Mouse (Mus musculus) hindbrain, embryonic 11.5 days (tissue): ENCODE data around the gene Ppcdc. TPM values are rescaled to one million over a fixed set of nuclear protein-coding genes. Genes with fewer than 3 reads are reported as not detected.
A peak's percentile ranks its signal among the peaks of the same experiment; 100 is the strongest.

ENCODE experiments used
- ATAC-seq: fragments of 200-750 bp; cut with Nextera tagmentation; 2 replicates; pipeline ENCODE4 v1.8.0; 2017; ENCODE audit warnings: mild to moderate bottlenecking, moderate TSS enrichment, moderate library complexity; ENCODE audit not compliant: low FRiP score
- DNase-seq: peaks from one replicate; pipeline ENCODE4 v3.0.0-alpha.2; 2015; ENCODE audit warnings: low spot score
- H3K27ac ChIP-seq: fragments of 300-500 bp; sonication (generic); 2 replicates; pipeline ENCODE4 v1.5.1; 2014; ENCODE audit warnings: mild to moderate bottlenecking, low read depth, low read length
- H3K27me3 ChIP-seq: fragments of 300-500 bp; sonication (generic); 2 replicates; pipeline ENCODE4 v1.6.1; 2014; ENCODE audit warnings: mild to moderate bottlenecking, low read length, moderate library complexity, mixed read lengths; ENCODE audit not compliant: control insufficient read depth, insufficient read depth
- H3K36me3 ChIP-seq: fragments of 300-500 bp; sonication (generic); 2 replicates; pipeline ENCODE4 v1.6.1; 2014; ENCODE audit warnings: mild to moderate bottlenecking, low read length, moderate library complexity, mixed read lengths; ENCODE audit not compliant: control insufficient read depth, insufficient read depth
- H3K4me1 ChIP-seq: fragments of 300-500 bp; sonication (generic); replicated peaks from 2 replicates; pipeline ENCODE4 v1.6.1; 2014; ENCODE audit warnings: low read length, mixed read lengths; ENCODE audit not compliant: control insufficient read depth, insufficient read depth
- H3K4me2 ChIP-seq: fragments of 300-500 bp; sonication (generic); replicated peaks from 2 replicates; pipeline ENCODE4 v1.6.1; 2014; ENCODE audit warnings: mild to moderate bottlenecking, low read depth, low read length
- H3K4me3 ChIP-seq: fragments of 300-500 bp; sonication (generic); 2 replicates; pipeline ENCODE4 v1.5.1; 2014; ENCODE audit warnings: low read depth, low read length
- H3K9ac ChIP-seq: fragments of 300-500 bp; sonication (generic); 2 replicates; pipeline ENCODE4 v1.6.1; 2014; ENCODE audit warnings: low read depth, low read length
- H3K9me3 ChIP-seq: fragments of 300-500 bp; sonication (generic); 2 replicates; pipeline ENCODE4 v1.6.1; 2016; ENCODE audit warnings: low read length; ENCODE audit not compliant: control insufficient read depth
- WGBS: fragments of 180-500 bp; shearing (Covaris S2); extraction: QIAGEN DNeasy Blood & Tissue Kit; methylation state at CpG from one replicate; pipeline ENCODE4 v1.1.7; 2014; 5-methylcytosine and 5-hydroxymethylcytosine counted together
- polyA plus RNA-seq: library from polyadenylated mRNA; unstranded; fragments of >200 nt; fragmentation: Nextera tagmentation; extraction: Ambion mirVana; gene quantifications from 2 replicates; pipeline ENCODE4 v1.2.1, GENCODE M21; 2014

The Ppcdc gene
- polyA plus RNA-seq, 1 experiment from 2014 or later: 19.8 TPM

GRCm38 (mm10) chr9:57424066-57424465 is 15.9 kb downstream of the Ppcdc start:
- H3K9me3 ChIP-seq: no peaks in the 10 kb centered on the region
- no peaks in the 10 kb centered on the region for H3K36me3 ChIP-seq
- 57% methylated on average over 6 of the region's 6 CpGs for whole genome bisulfite sequencing
- H3K4me1 ChIP-seq: no peaks in the 10 kb centered on the region
- no peak overlapping the region for H3K4me3 ChIP-seq
- ATAC-seq (no peak), DNase-seq (no peak)
- H3K27me3 ChIP-seq: no peaks in the 10 kb centered on the region
- no peak overlapping the region for H3K4me2 ChIP-seq
- no peak overlapping the region for H3K27ac ChIP-seq
- H3K9ac ChIP-seq: no peak overlapping the region

DNA sequence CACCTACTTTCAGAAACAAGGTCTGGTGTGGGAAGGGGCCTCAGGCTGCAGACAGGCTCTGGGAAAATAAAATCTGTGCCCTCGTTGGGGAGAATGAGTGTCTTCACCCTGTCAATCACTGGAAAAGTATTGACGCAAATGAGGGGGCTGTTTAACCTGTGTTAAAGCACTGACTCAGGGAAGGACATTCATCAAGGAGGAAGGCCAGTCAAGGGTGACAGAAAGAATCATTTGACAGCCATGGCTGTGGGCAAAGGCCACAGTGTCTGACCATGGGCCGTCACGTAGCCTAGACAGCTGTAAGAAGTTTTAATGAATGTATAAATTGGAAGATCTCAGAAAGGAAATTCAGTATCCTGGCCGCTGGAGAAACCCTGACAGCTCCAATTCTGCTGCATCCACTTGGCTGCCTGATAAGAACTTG is 18.2 kb downstream of the Ppcdc start:
- H3K4me1 ChIP-seq: no peaks in the 10 kb centered on the region
- ATAC-seq: no peak
- no peaks in the 10 kb centered on the region for H3K9me3 ChIP-seq
- no peak overlapping the region for H3K9ac ChIP-seq
- H3K36me3 ChIP-seq: no peaks in the 10 kb centered on the region
- DNase-seq: no peak
- H3K27me3 ChIP-seq: no peaks in the 10 kb centered on the region
- H3K4me3 ChIP-seq: no peak overlapping the region
- H3K27ac ChIP-seq: no peak overlapping the region
- WGBS: 56% methylated on average over 5 of the region's 5 CpGs
- H3K4me2 ChIP-seq: no peak overlapping the region

GRCm38 (mm10) chr9:57421121-57421571 is 18.8 kb downstream of the Ppcdc start:
- Histone ChIP-seq H3K27me3 (no peaks in the 10 kb centered on the region), H3K4me3 (no peak overlapping the region), H3K9me3 (no peaks in the 10 kb centered on the region), H3K27ac (no peak overlapping the region), H3K36me3 (no peaks in the 10 kb centered on the region), H3K9ac (no peak overlapping the region), H3K4me2 (no peak overlapping the region), H3K4me1 (no peaks in the 10 kb centered on the region)
- no peak for ATAC-seq
- DNase-seq: peak; percentile 12
- 56% methylated on average over 9 of the region's 9 CpGs for WGBS

DNA sequence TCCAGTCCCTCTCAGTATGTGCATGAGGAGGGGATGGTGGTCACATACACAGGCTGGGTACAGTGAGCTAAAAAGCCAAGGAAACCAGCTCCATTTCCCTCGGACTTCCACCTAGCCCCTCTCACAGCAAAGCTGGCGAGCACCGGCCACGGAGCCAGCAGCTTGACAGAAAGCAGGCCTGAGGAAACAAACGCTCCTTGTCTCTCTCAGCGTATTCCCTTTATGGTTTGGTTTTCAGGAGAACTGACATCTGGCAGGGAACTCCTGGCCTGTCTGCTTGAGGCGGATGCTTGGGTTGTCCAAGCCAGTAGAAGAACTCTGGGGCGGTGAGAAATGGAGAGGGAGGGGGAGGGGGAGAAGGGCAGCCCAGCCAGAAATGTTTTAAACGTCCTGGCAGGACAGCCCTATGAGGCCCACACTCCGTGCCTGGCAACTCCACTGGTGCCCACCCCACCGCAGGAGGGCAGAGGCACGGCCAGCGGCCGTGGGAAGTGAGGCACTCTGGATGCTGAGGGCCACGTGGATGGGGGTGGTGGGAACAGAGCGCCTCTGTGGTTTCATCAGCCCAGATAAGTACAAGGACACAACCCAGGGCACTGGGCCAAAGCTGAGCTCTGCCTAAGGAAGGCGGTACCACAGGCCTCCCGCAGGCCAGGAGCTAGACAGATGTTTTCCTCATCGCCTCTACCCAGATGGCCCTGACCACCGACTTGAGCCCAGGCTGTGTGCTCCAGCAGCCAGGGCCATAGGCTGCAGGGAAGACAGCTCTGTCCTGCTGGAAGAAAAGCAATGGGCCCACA is 19.4 kb downstream of the Ppcdc start:
- H3K9me3 ChIP-seq: no peaks in the 10 kb centered on the region
- ATAC-seq (no peak), DNase-seq (peak; percentile 15)
- H3K4me2 ChIP-seq: no peak overlapping the region
- H3K27me3 ChIP-seq: no peaks in the 10 kb centered on the region
- no peak overlapping the region for H3K9ac ChIP-seq
- H3K4me3 ChIP-seq: no peak overlapping the region
- no peaks in the 10 kb centered on the region for H3K4me1 ChIP-seq
- 59% methylated on average over 20 of the region's 20 CpGs for WGBS
- 0 out of 2 replicates have a peak overlapping the region, but pooled peaks have one; percentile 17 for H3K27ac ChIP-seq
- no peaks in the 10 kb centered on the region for H3K36me3 ChIP-seq

- 85% methylated on average over 16 of the region's 16 CpGs for WGBS
- DNase-seq: no peak
- ATAC-seq: no peak
- H3K27me3 ChIP-seq: no peaks in the 10 kb centered on the region
- no peaks in the 10 kb centered on the region for H3K36me3 ChIP-seq
- no peak overlapping the region for H3K27ac ChIP-seq
- H3K9ac ChIP-seq: no peak overlapping the region
- H3K4me2 ChIP-seq: no peak overlapping the region
- H3K4me1 ChIP-seq: no peaks in the 10 kb centered on the region
- no peak overlapping the region for H3K4me3 ChIP-seq
- H3K9me3 ChIP-seq: no peaks in the 10 kb centered on the region
Measured at GRCm38 (mm10) chr9:57419521-57420267, 20.2 kb downstream of the Ppcdc start.

DNA sequence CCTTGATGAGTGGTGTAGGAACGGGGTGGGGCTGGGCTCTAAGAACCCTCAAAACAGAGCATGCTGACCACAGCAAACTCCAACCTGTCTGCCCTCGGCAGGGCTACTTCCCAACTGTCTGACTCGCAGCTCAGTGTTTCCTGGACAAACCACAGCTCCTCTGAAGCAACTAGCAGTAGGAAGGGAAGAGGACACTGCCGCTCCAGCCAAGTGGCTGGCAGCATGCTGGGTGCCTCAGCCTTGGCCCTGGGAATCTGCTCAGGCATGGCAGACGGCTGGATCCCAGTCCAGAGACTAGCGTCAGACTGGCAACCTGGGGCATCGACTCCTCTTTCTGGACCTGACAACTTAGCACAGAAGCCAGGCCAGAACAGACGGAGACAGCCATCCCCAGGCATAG is 22.6 kb downstream of the Ppcdc start:
- Histone ChIP-seq H3K27ac (no peak overlapping the region), H3K4me3 (no peak overlapping the region), H3K4me1 (no peaks in the 10 kb centered on the region), H3K9me3 (no peaks in the 10 kb centered on the region), H3K27me3 (no peaks in the 10 kb centered on the region), H3K9ac (no peak overlapping the region), H3K4me2 (no peak overlapping the region), H3K36me3 (no peaks in the 10 kb centered on the region)
- 71% methylated on average over 8 of the region's 8 CpGs for WGBS
- DNase-seq: no peak
- no peak for ATAC-seq

DNA sequence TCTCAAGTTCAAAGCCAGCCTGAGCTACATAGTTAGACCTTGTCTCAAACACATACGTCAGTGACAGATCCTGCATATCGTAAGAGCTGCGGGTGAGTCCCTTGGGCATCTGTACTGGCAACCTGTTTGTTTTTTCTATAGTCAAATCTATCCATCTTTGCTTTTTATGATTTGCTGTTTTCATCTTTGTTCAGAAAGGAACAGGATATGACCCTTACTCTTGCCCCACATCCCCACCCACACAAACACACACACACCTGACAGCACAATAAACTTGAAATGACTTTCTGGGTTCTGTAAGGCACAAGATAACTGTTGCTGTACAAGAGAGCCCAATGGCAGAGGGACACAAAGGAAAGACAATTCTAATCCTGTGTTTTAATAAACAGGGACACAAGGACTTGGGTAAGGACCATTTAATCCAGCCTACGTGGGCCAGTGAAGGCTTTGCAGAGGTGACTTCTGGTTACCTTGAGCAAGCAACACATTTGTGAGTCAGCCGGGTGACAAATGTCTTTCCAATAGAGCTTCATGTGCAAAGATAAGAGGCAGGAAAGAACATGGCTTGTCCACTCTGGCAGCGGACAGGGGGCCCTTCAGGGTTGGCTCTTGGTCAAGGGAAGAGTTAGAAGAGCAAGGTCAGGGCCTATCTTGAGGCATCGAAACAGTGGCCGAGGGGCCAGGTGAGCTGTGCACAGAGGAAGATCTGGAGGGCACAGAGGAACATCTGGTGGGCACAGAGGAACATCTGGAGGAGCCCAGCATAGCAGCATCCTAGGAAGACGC is 32.6 kb downstream of the Ppcdc start:
- Histone ChIP-seq H3K9me3 (no peaks in the 10 kb centered on the region), H3K9ac (no peak overlapping the region), H3K27me3 (no peaks in the 10 kb centered on the region), H3K27ac (no peak overlapping the region), H3K36me3 (no peaks in the 10 kb centered on the region), H3K4me2 (no peak overlapping the region), H3K4me3 (no peak overlapping the region), H3K4me1 (no peaks in the 10 kb centered on the region)
- DNase-seq (no peak), ATAC-seq (no peak)
- WGBS: 91% methylated on average over 9 of the region's 9 CpGs

- Histone ChIP-seq H3K36me3 (no peaks in the 10 kb centered on the region), H3K4me3 (no peak overlapping the region), H3K4me2 (no peak overlapping the region), H3K27ac (no peak overlapping the region), H3K27me3 (no peaks in the 10 kb centered on the region), H3K9me3 (no peaks in the 10 kb centered on the region; the same call in 1 of the 2 replicates), H3K9ac (no peak overlapping the region), H3K4me1 (no peaks in the 10 kb centered on the region)
- 89% methylated on average over 5 of the region's 5 CpGs for WGBS
- ATAC-seq (no peak), DNase-seq (no peak)
Measured at GRCm38 (mm10) chr9:57406395-57406794, 33.5 kb downstream of the Ppcdc start.
